Comparison of ENCODE assay signal across 37 mouse cellular contexts in genomic region chr9:108445125-108445524, GRCm38 (mm10). TPM values are rescaled to one million over a fixed set of nuclear protein-coding genes. Genes with fewer than 3 reads are reported as not detected.
DNase-seq lines count a peak whose midpoint lies in the region; ATAC-seq lines count a peak whose summit lies in the region.
"Had no signal": no experiment of that assay in that cellular context is flagged by ENCODE, and none has a peak within 500 bp of the region (broad histone marks: within the 10 kb centered on the region; RNA-seq: fewer than 3 reads in every experiment).

No protein-coding gene starts in this region.

- peak; percentile 19 for DNase-seq in 416B (ENCODE audit: low read depth)
- DNase-seq in B cell, adult 2 months: peak; percentile 15 to 35
- DNase-seq in naive thymus-derived CD4-positive, alpha-beta T cell, adult 2 months (ENCODE audit: low read depth): peak; percentile 41
- DNase-seq in spleen, adult 18-20 months: no peak
- DNase-seq: adrenal gland, adult 2 months; adrenal gland, postnatal 36 days; cerebellum, adult 18-20 months; gastrocnemius, postnatal 14 days; heart, adult 11 months; kidney, adult 11 months; lung, adult 2 months; lung, postnatal 10 days had no signal

- peak; percentile 90 for ATAC-seq in granulocyte monocyte progenitor cell, adult 5-6 weeks (replicated peaks; ENCODE audit: poor library complexity, severe bottlenecking)
- no peak for ATAC-seq in activated CD4-positive, CD25-positive, alpha-beta regulatory T cell, adult 4 months
- ATAC-seq: inflammation-experienced regulatory T-cells, adult 6 months had no signal

RNA-seq across cellular contexts. Expression of gene BC048562, which starts 8.8 kb away (rescaled TPM):
- total RNA-seq in granulocyte monocyte progenitor cell, adult 5-6 weeks (2014; fragmentation: Nextera tagmentation): not detected in 2 replicates
- not detected in 2 replicates for total RNA-seq in granulocyte monocyte progenitor cell, adult 5-6 weeks (2017)
- not detected for polyA plus RNA-seq in activated CD4-positive, CD25-positive, alpha-beta regulatory T cell, adult 4 months (2017; shearing (Covaris generic))
- total RNA-seq: adrenal gland, adult 2 months; adrenal gland, postnatal 36 days; gastrocnemius, postnatal 14 days; heart, postnatal 25 days; layer of hippocampus, adult 8-10 months; layer of hippocampus, postnatal 25 days; left cerebral cortex, postnatal 10 days; midbrain, postnatal 0 days had no signal
- polyA plus RNA-seq: adrenal gland, adult 2 months; brain, embryonic 14.5 days; embryonic facial prominence, embryonic 10.5 days; embryonic facial prominence, embryonic 15.5 days; forebrain, embryonic 12.5 days; heart, embryonic 10.5 days; heart, embryonic 15.5 days; hindbrain, embryonic 14.5 days; inflammation-experienced regulatory T-cells, adult 6 months; kidney, embryonic 15.5 days; limb, embryonic 10.5 days; limb, embryonic 15.5 days; liver, embryonic 14.5 days; lung, adult 2 months; macrophage; midbrain, embryonic 12.5 days; midbrain, postnatal 0 days; myocyte; neural tube, embryonic 13.5 days; small intestine, adult 2 months; stomach, embryonic 16.5 days had no signal

RNA-seq across cellular contexts. Expression of gene Ccdc71, which starts 15.2 kb away (rescaled TPM):
- 22.2 and 23.5 TPM in 2 replicates for total RNA-seq in granulocyte monocyte progenitor cell, adult 5-6 weeks (2014; fragmentation: Nextera tagmentation)
- 13.2 and 17.9 TPM in 2 replicates for total RNA-seq in granulocyte monocyte progenitor cell, adult 5-6 weeks (2017)
- polyA plus RNA-seq in activated CD4-positive, CD25-positive, alpha-beta regulatory T cell, adult 4 months (2017; shearing (Covaris generic)): 10 to 100 TPM; 22.5 to 31.5 TPM

RNA-seq across cellular contexts. Expression of gene Klhdc8b, which starts 16.3 kb away (rescaled TPM):
- 0.56 TPM in 1 of 2 replicates, not detected in the other for total RNA-seq in granulocyte monocyte progenitor cell, adult 5-6 weeks (2014; fragmentation: Nextera tagmentation)
- total RNA-seq in granulocyte monocyte progenitor cell, adult 5-6 weeks (2017): 1.2 and 5.5 TPM in 2 replicates
- 1 to 10 TPM; 1.6 to 2.1 TPM for polyA plus RNA-seq in activated CD4-positive, CD25-positive, alpha-beta regulatory T cell, adult 4 months (2017; shearing (Covaris generic))

RNA-seq across cellular contexts. Expression of gene Ccdc36, which starts 16.8 kb away (rescaled TPM):
- not detected in 2 replicates for total RNA-seq in granulocyte monocyte progenitor cell, adult 5-6 weeks (2014; fragmentation: Nextera tagmentation)
- 0.72 and 0.90 TPM in 2 replicates for total RNA-seq in granulocyte monocyte progenitor cell, adult 5-6 weeks (2017)
- polyA plus RNA-seq in activated CD4-positive, CD25-positive, alpha-beta regulatory T cell, adult 4 months (2017; shearing (Covaris generic)): not detected
- total RNA-seq: adrenal gland, adult 2 months; adrenal gland, postnatal 36 days; heart, postnatal 25 days had no signal
- polyA plus RNA-seq: adrenal gland, adult 2 months; inflammation-experienced regulatory T-cells, adult 6 months; lung, adult 2 months; macrophage; myocyte; small intestine, adult 2 months had no signal

RNA-seq across cellular contexts. Expression of gene Lamb2, which starts 34.4 kb away (rescaled TPM):
- 0.38 TPM in 1 of 2 replicates, not detected in the other for total RNA-seq in granulocyte monocyte progenitor cell, adult 5-6 weeks (2014; fragmentation: Nextera tagmentation)
- total RNA-seq in granulocyte monocyte progenitor cell, adult 5-6 weeks (2017): 0.05 and 0.09 TPM in 2 replicates
- polyA plus RNA-seq in activated CD4-positive, CD25-positive, alpha-beta regulatory T cell, adult 4 months (2017; shearing (Covaris generic)): under 1 TPM; 0.15 to 0.25 TPM

Comparison
In these comparisons a context has a peak if more than half of its experiments do, and no peak if none do; other contexts are left out.
1. DNase-seq: peak in 416B (single experiment), B cell, adult 2 months (2 of 2) and naive thymus-derived CD4-positive, alpha-beta T cell, adult 2 months (single experiment); none in spleen, adult 18-20 months (0 of 2).